Mouse (Mus musculus): ENCODE measurements around the gene Snrnp48. TPM values are rescaled to one million over a fixed set of nuclear protein-coding genes. Genes with fewer than 3 reads are reported as not detected.

The Snrnp48 gene
- polyA plus RNA-seq, 1 experiment from 2014 or later, result 33.4 TPM

GRCm38 (mm10) chr13:38248151-38248550 is 43.4 kb downstream of the Snrnp48 start:
- H3K9me3 ChIP-seq (replicated peaks; ENCODE audit: low read length), result no peaks in the 10 kb centered on the region
- no peaks in the 10 kb centered on the region for H3K27me3 ChIP-seq (ENCODE audit: insufficient read depth, low read length)
- ATAC-seq (replicated peaks; ENCODE audit: low FRiP score, low read depth), result peak; percentile 66; the same call in 1 of the 2 replicates
- H3K36me3 ChIP-seq (ENCODE audit: insufficient read depth, low read length), result no peaks in the 10 kb centered on the region
- no peak overlapping the region for H3K9ac ChIP-seq (ENCODE audit: low read depth, low read length)
- TF ChIP-seq CTCF (IDR thresholded peaks at IDR 0.05; ENCODE audit: low read depth), result no peak
- no peak overlapping the region for H3K27ac ChIP-seq
- peak; percentile 66 for DNase-seq (ENCODE audit: low spot score)
- H3K4me2 ChIP-seq (ENCODE audit: low read length), result no peak overlapping the region
- H3K4me3 ChIP-seq (replicated peaks; ENCODE audit: low read depth, low read length), result no peak overlapping the region
- 48% methylated on average over 5 of the region's 5 CpGs for WGBS
- no peaks in the 10 kb centered on the region for H3K4me1 ChIP-seq (replicated peaks; ENCODE audit: insufficient read depth, low read length)

GRCm38 (mm10) chr13:38251226-38251625 is 46.5 kb downstream of the Snrnp48 start:
- Histone ChIP-seq H3K27ac (no peak overlapping the region), H3K36me3 (ENCODE audit: insufficient read depth, low read length) (no peaks in the 10 kb centered on the region), H3K9ac (ENCODE audit: low read depth, low read length) (no peak overlapping the region), H3K4me3 (replicated peaks; ENCODE audit: low read depth, low read length) (no peak overlapping the region), H3K27me3 (ENCODE audit: insufficient read depth, low read length) (no peaks in the 10 kb centered on the region), H3K4me2 (ENCODE audit: low read length) (no peak overlapping the region), H3K9me3 (replicated peaks; ENCODE audit: low read length) (no peaks in the 10 kb centered on the region), H3K4me1 (replicated peaks; ENCODE audit: insufficient read depth, low read length) (no peaks in the 10 kb centered on the region)
- no peak for TF ChIP-seq CTCF (IDR thresholded peaks at IDR 0.05; ENCODE audit: low read depth)
- ATAC-seq (replicated peaks; ENCODE audit: low FRiP score, low read depth) (no peak), DNase-seq (ENCODE audit: low spot score) (peak; percentile 31)
- WGBS, result 67% methylated on average over 3 of the region's 3 CpGs

- DNase-seq (ENCODE audit: low spot score) (peak; percentile 36), ATAC-seq (replicated peaks; ENCODE audit: low FRiP score, low read depth) (no peak)
- WGBS, result 67% methylated on average over 9 of the region's 9 CpGs
- Histone ChIP-seq H3K4me2 (ENCODE audit: low read length) (no peak overlapping the region), H3K36me3 (ENCODE audit: insufficient read depth, low read length) (no peaks in the 10 kb centered on the region), H3K27ac (no peak overlapping the region), H3K4me3 (replicated peaks; ENCODE audit: low read depth, low read length) (no peak overlapping the region), H3K9me3 (replicated peaks; ENCODE audit: low read length) (no peaks in the 10 kb centered on the region), H3K9ac (ENCODE audit: low read depth, low read length) (no peak overlapping the region), H3K4me1 (replicated peaks; ENCODE audit: insufficient read depth, low read length) (no peaks in the 10 kb centered on the region), H3K27me3 (ENCODE audit: insufficient read depth, low read length) (no peaks in the 10 kb centered on the region)
- no peak for TF ChIP-seq CTCF (IDR thresholded peaks at IDR 0.05; ENCODE audit: low read depth)
Observed at GRCm38 (mm10) chr13:38253696-38254095, 49.0 kb downstream of the Snrnp48 start.

- no peak overlapping the region for H3K4me2 ChIP-seq (ENCODE audit: low read length)
- WGBS, result 45% methylated on average over 2 of the region's 2 CpGs
- H3K4me3 ChIP-seq (replicated peaks; ENCODE audit: low read depth, low read length), result no peak overlapping the region
- no peaks in the 10 kb centered on the region for H3K36me3 ChIP-seq (ENCODE audit: insufficient read depth, low read length)
- ATAC-seq (replicated peaks; ENCODE audit: low FRiP score, low read depth) (no peak), DNase-seq (ENCODE audit: low spot score) (no peak)
- TF ChIP-seq CTCF (IDR thresholded peaks at IDR 0.05; ENCODE audit: low read depth), result no peak
- no peaks in the 10 kb centered on the region for H3K27me3 ChIP-seq (ENCODE audit: insufficient read depth, low read length)
- H3K9me3 ChIP-seq (replicated peaks; ENCODE audit: low read length), result no peaks in the 10 kb centered on the region
- H3K9ac ChIP-seq (ENCODE audit: low read depth, low read length), result no peak overlapping the region
- H3K27ac ChIP-seq, result no peak overlapping the region
- no peaks in the 10 kb centered on the region for H3K4me1 ChIP-seq (replicated peaks; ENCODE audit: insufficient read depth, low read length)
Observed at GRCm38 (mm10) chr13:38258901-38259300, 54.2 kb downstream of the Snrnp48 start.

GRCm38 (mm10) chr13:38269055-38269692 is 64.4 kb downstream of the Snrnp48 start:
- no peak for TF ChIP-seq CTCF (IDR thresholded peaks at IDR 0.05; ENCODE audit: low read depth)
- DNase-seq (ENCODE audit: low spot score) (no peak), ATAC-seq (replicated peaks; ENCODE audit: low FRiP score, low read depth) (no peak)
- Histone ChIP-seq H3K9ac (ENCODE audit: low read depth, low read length) (no peak overlapping the region), H3K4me1 (replicated peaks; ENCODE audit: insufficient read depth, low read length) (no peaks in the 10 kb centered on the region), H3K36me3 (ENCODE audit: insufficient read depth, low read length) (no peaks in the 10 kb centered on the region), H3K9me3 (replicated peaks; ENCODE audit: low read length) (no peaks in the 10 kb centered on the region), H3K4me3 (replicated peaks; ENCODE audit: low read depth, low read length) (no peak overlapping the region), H3K27ac (no peak overlapping the region), H3K27me3 (ENCODE audit: insufficient read depth, low read length) (no peaks in the 10 kb centered on the region), H3K4me2 (ENCODE audit: low read length) (no peak overlapping the region)
- 80% methylated on average over 8 of the region's 8 CpGs for WGBS

GRCm38 (mm10) chr13:38272624-38273023 is 67.9 kb downstream of the Snrnp48 start:
- Histone ChIP-seq H3K27me3 (ENCODE audit: insufficient read depth, low read length) (no peaks in the 10 kb centered on the region), H3K9ac (ENCODE audit: low read depth, low read length) (no peak overlapping the region), H3K4me2 (ENCODE audit: low read length) (no peak overlapping the region), H3K4me1 (replicated peaks; ENCODE audit: insufficient read depth, low read length) (no peaks in the 10 kb centered on the region), H3K9me3 (replicated peaks; ENCODE audit: low read length) (no peaks in the 10 kb centered on the region), H3K4me3 (replicated peaks; ENCODE audit: low read depth, low read length) (no peak overlapping the region), H3K27ac (no peak overlapping the region), H3K36me3 (ENCODE audit: insufficient read depth, low read length) (no peaks in the 10 kb centered on the region)
- DNase-seq (ENCODE audit: low spot score), result no peak
- 73% methylated on average over 3 of the region's 3 CpGs for WGBS
- TF ChIP-seq CTCF (IDR thresholded peaks at IDR 0.05; ENCODE audit: low read depth), result no peak
- ATAC-seq (replicated peaks; ENCODE audit: low FRiP score, low read depth), result no peak

Other genes with a start within 250 kb of the Snrnp48 start
- 116 and 128 TPM in 2 replicates for gene Ssr1, start 210.7 kb upstream of the Snrnp48 start, polyA plus RNA-seq (2015; fragmentation: Nextera tagmentation; extraction: Ambion mirVana)
- gene Riok1, start 167.9 kb upstream of the Snrnp48 start, polyA plus RNA-seq (2015; fragmentation: Nextera tagmentation; extraction: Ambion mirVana), result 39.7 and 40.0 TPM in 2 replicates
- gene Cage1, start 167.9 kb upstream of the Snrnp48 start, polyA plus RNA-seq (2015; fragmentation: Nextera tagmentation; extraction: Ambion mirVana), result 2.0 and 2.1 TPM in 2 replicates
- 4.4 and 4.8 TPM in 2 replicates for gene Dsp, start 53.6 kb upstream of the Snrnp48 start, polyA plus RNA-seq (2015; fragmentation: Nextera tagmentation; extraction: Ambion mirVana)
- 2.7 and 3.1 TPM in 2 replicates for gene Bmp6, start 140.2 kb downstream of the Snrnp48 start, polyA plus RNA-seq (2015; fragmentation: Nextera tagmentation; extraction: Ambion mirVana)

Measured in kidney, postnatal 0 days (tissue).